Mouse (Mus musculus) forebrain, embryonic 10.5 days (tissue): ENCODE measurements around the gene Prkcsh. TPM values are rescaled to one million over a fixed set of nuclear protein-coding genes. Genes with fewer than 3 reads are reported as not detected.

Experiments used
- DNase-seq: peaks from one replicate; pipeline ENCODE4 v3.0.0-alpha.2; 2017; ENCODE audit warnings: low spot score; ENCODE audit errors: extremely low spot score
- H3K27ac ChIP-seq: fragments of 300-500 bp; sonication (generic); 2 replicates; pipeline ENCODE4 v1.5.1; 2016; ENCODE audit warnings: mild to moderate bottlenecking
- H3K27me3 ChIP-seq: fragments of 300-500 bp; sonication (generic); 2 replicates; pipeline ENCODE4 v1.6.1; 2016; ENCODE audit warnings: mild to moderate bottlenecking; ENCODE audit not compliant: poor library complexity, severe bottlenecking
- H3K36me3 ChIP-seq: fragments of 300-500 bp; sonication (generic); replicated peaks from 2 replicates; pipeline ENCODE4 v1.6.1; 2016; ENCODE audit warnings: mild to moderate bottlenecking, moderate library complexity
- H3K4me1 ChIP-seq: fragments of 300-500 bp; sonication (generic); 2 replicates; pipeline ENCODE4 v1.6.1; 2016
- H3K4me3 ChIP-seq: fragments of 300-500 bp; sonication (generic); 2 replicates; pipeline ENCODE4 v1.5.1; 2016; ENCODE audit warnings: mild to moderate bottlenecking, moderate library complexity
- H3K9me3 ChIP-seq: fragments of 300-500 bp; sonication (generic); 2 replicates; pipeline ENCODE4 v1.6.1; 2016; ENCODE audit warnings: mild to moderate bottlenecking, moderate library complexity
- whole genome bisulfite sequencing: fragments of 180-500 bp; shearing (Covaris S2); methylation state at CpG from one replicate; pipeline ENCODE4 v1.1.7; 2016; 5-methylcytosine and 5-hydroxymethylcytosine counted together
- polyA plus RNA-seq: library from polyadenylated mRNA; unstranded; fragments of >200 nt; fragmentation: Nextera tagmentation; extraction: Ambion mirVana; gene quantifications from 2 replicates; pipeline ENCODE4 v1.2.1, GENCODE M21; 2016

The Prkcsh gene
- polyA plus RNA-seq, 1 experiment from 2014 or later, result 109 TPM

GRCm38 (mm10) chr9:21962416-21963059 lies 40.1 kb upstream of the Prkcsh start:
- WGBS, result 3% methylated on average over 34 of the region's 34 CpGs
- DNase-seq, result peak; percentile 73
- peaks cover 58% of the 10 kb centered on the region for H3K27me3 ChIP-seq
- peaks cover 5% of the 10 kb centered on the region; the same call in 1 of the 2 replicates for H3K36me3 ChIP-seq
- H3K27ac ChIP-seq, result peak overlapping the region; percentile 74
- peak overlapping the region; percentile 58 for H3K4me3 ChIP-seq
- no peaks in the 10 kb centered on the region for H3K9me3 ChIP-seq
- H3K4me1 ChIP-seq, result peaks cover 36% of the 10 kb centered on the region

GRCm38 (mm10) chr9:21963417-21963816 lies 39.2 kb upstream of the Prkcsh start, which contains the start of gene Epor:
Gene Epor (minus strand): TSS chr9:21963506.
- peaks cover 58% of the 10 kb centered on the region for H3K27me3 ChIP-seq
- H3K4me1 ChIP-seq, result peaks cover 36% of the 10 kb centered on the region
- H3K4me3 ChIP-seq, result peak within 1 kb of the TSS; percentile 58
- peak within 1 kb of the TSS; percentile 74 for H3K27ac ChIP-seq
- H3K9me3 ChIP-seq, result no peaks in the 10 kb centered on the region
- H3K36me3 ChIP-seq, result peaks cover 1% of the 10 kb centered on the region; the same call in 1 of the 2 replicates
- DNase-seq, result peak; percentile 45
- 32% methylated on average over 8 of the region's 8 CpGs for WGBS

GRCm38 (mm10) chr9:21968883-21969282 lies 33.7 kb upstream of the Prkcsh start:
- Histone ChIP-seq H3K9me3 (no peaks in the 10 kb centered on the region), H3K4me3 (no peak overlapping the region), H3K27me3 (peaks cover 5% of the 10 kb centered on the region), H3K4me1 (no peaks in the 10 kb centered on the region; the same call in 1 of the 2 replicates), H3K36me3 (no peaks in the 10 kb centered on the region), H3K27ac (no peak overlapping the region)
- no peak for DNase-seq
- 88% methylated on average over 6 of the region's 6 CpGs for WGBS

- Histone ChIP-seq H3K27me3 (peaks cover 1% of the 10 kb centered on the region), H3K9me3 (no peaks in the 10 kb centered on the region), H3K4me1 (no peaks in the 10 kb centered on the region; the same call in 1 of the 2 replicates), H3K36me3 (no peaks in the 10 kb centered on the region), H3K27ac (no peak overlapping the region), H3K4me3 (no peak overlapping the region)
- WGBS, result 95% methylated on average over 4 of the region's 4 CpGs
- no peak for DNase-seq
These were observed 33.3 kb upstream of the Prkcsh start for GRCm38 (mm10) chr9:21969304-21969703.

GRCm38 (mm10) chr9:21976626-21977175 lies 25.9 kb upstream of the Prkcsh start:
- H3K36me3 ChIP-seq, result peaks cover 8% of the 10 kb centered on the region
- no peaks in the 10 kb centered on the region for H3K9me3 ChIP-seq
- H3K27ac ChIP-seq, result no peak overlapping the region
- DNase-seq, result no peak
- 91% methylated on average over 10 of the region's 10 CpGs for WGBS
- no peaks in the 10 kb centered on the region for H3K4me1 ChIP-seq
- H3K4me3 ChIP-seq, result no peak overlapping the region
- peaks cover 9% of the 10 kb centered on the region; the same call in 1 of the 2 replicates for H3K27me3 ChIP-seq

- Histone ChIP-seq H3K4me3 (no peak overlapping the region), H3K36me3 (peaks cover 8% of the 10 kb centered on the region), H3K27me3 (peaks cover 10% of the 10 kb centered on the region; the same call in 1 of the 2 replicates), H3K4me1 (no peaks in the 10 kb centered on the region), H3K27ac (no peak overlapping the region), H3K9me3 (no peaks in the 10 kb centered on the region)
- no peak for DNase-seq
- 96% methylated on average over 5 of the region's 5 CpGs for WGBS
These were observed 25.3 kb upstream of the Prkcsh start for GRCm38 (mm10) chr9:21977331-21977730.

GRCm38 (mm10) chr9:21977972-21978371 lies 24.6 kb upstream of the Prkcsh start:
- Histone ChIP-seq H3K27ac (no peak overlapping the region), H3K4me3 (no peak overlapping the region), H3K36me3 (peaks cover 8% of the 10 kb centered on the region), H3K4me1 (no peaks in the 10 kb centered on the region), H3K9me3 (no peaks in the 10 kb centered on the region), H3K27me3 (peaks cover 13% of the 10 kb centered on the region; the same call in 1 of the 2 replicates)
- 35% methylated on average over 2 of the region's 2 CpGs for WGBS
- DNase-seq, result no peak

- no peak overlapping the region for H3K4me3 ChIP-seq
- peaks cover 8% of the 10 kb centered on the region for H3K36me3 ChIP-seq
- H3K4me1 ChIP-seq, result peaks cover 1% of the 10 kb centered on the region; the same call in 1 of the 2 replicates
- no peak overlapping the region for H3K27ac ChIP-seq
- DNase-seq, result no peak
- WGBS, result 94% methylated on average over 4 of the region's 4 CpGs
- no peaks in the 10 kb centered on the region for H3K9me3 ChIP-seq
- peaks cover 17% of the 10 kb centered on the region for H3K27me3 ChIP-seq
These were observed 24.0 kb upstream of the Prkcsh start for GRCm38 (mm10) chr9:21978398-21979128.

- no peak overlapping the region for H3K4me3 ChIP-seq
- peaks cover 8% of the 10 kb centered on the region for H3K36me3 ChIP-seq
- WGBS, result 14% methylated on average over 3 of the region's 3 CpGs
- peaks cover 71% of the 10 kb centered on the region for H3K27me3 ChIP-seq
- H3K4me1 ChIP-seq, result peaks cover 32% of the 10 kb centered on the region
- no peak overlapping the region for H3K27ac ChIP-seq
- H3K9me3 ChIP-seq, result no peaks in the 10 kb centered on the region
- no peak for DNase-seq
These were observed 18.7 kb upstream of the Prkcsh start for GRCm38 (mm10) chr9:21983911-21984310.

GRCm38 (mm10) chr9:21987592-21988342 lies 14.8 kb upstream of the Prkcsh start:
- H3K4me1 ChIP-seq, result peaks cover 48% of the 10 kb centered on the region
- peak overlapping the region; percentile 63 for H3K4me3 ChIP-seq
- H3K36me3 ChIP-seq, result no peaks in the 10 kb centered on the region
- H3K9me3 ChIP-seq, result no peaks in the 10 kb centered on the region
- DNase-seq, result no peak
- H3K27me3 ChIP-seq, result peaks cover 98% of the 10 kb centered on the region
- H3K27ac ChIP-seq, result no peak overlapping the region
- 7% methylated on average over 36 of the region's 36 CpGs for WGBS

- Histone ChIP-seq H3K27ac (peak overlapping the region; percentile 48; the same call in 1 of the 2 replicates), H3K4me1 (peaks cover 47% of the 10 kb centered on the region), H3K27me3 (peaks cover 100% of the 10 kb centered on the region), H3K4me3 (peak overlapping the region; percentile 63), H3K9me3 (no peaks in the 10 kb centered on the region), H3K36me3 (no peaks in the 10 kb centered on the region)
- DNase-seq, result no peak
- under 1% methylated on average over 32 of the region's 32 CpGs for WGBS
These were observed 14.0 kb upstream of the Prkcsh start for GRCm38 (mm10) chr9:21988421-21989101.
